8 mouse cellular contexts compared by ENCODE assay signal in the genomic region with DNA sequence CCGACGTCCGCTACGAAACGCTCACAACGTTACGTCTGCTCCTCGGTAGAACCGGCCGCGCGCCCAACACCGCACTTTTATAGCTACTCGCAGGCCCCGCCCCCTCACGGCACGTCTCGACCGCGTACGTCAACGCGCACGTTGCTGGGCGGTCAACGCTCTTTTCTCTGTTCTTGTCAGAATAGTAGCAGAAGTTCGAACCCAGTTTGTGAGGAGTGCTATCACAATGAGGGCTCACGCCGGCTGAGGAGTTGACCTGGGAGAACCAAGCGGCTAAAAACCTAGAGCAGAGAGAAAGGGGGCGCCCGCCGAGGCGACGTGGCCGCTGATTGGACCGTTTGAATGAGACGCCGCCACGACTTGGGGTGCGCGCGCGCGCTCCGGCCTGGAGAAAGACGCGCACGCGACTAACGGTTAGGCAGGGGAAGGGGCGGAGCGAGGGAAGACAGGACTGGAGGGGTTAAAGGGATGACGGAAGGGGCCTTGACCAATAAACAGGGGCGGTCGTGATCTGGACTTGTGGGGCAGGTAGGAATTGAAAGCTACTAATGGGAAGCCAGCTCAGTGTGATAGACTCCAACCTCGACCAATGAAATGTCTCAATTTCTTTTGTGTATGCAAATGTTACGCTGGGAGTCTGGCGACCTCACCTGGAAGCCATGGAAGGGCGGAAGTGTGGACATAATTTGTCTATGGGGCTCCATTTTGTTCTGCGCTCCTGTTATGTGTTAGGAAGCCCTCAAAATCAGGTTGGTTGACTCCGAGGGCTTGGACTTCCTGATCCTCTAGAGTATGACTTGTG. TPM values are rescaled to one million over a fixed set of nuclear protein-coding genes. Genes with fewer than 3 reads are reported as not detected.
DNase-seq lines count a peak whose midpoint lies in the region; ATAC-seq and TF ChIP-seq lines count a peak whose summit lies in the region.

A gene (minus strand): TSS at position 288 of the 802 bp plus-strand sequence.

- H3K9me3 ChIP-seq in hindbrain, embryonic 10.5 days: no peaks in the 10 kb centered on the region
- H3K9me3 ChIP-seq in lung, postnatal 0 days (ENCODE audit: low read length): no peaks in the 10 kb centered on the region

- peak; percentile 72; the same call in 1 of the 2 replicates for TF ChIP-seq EP300 in lung, postnatal 0 days (IDR thresholded peaks at IDR 0.05)

- peak within 1 kb of the TSS; percentile 99 for H3K4me3 ChIP-seq in hindbrain, embryonic 10.5 days
- peak within 1 kb of the TSS; percentile 97 for H3K4me3 ChIP-seq in lung, postnatal 0 days (ENCODE audit: low read depth, low read length)

- no peaks in the 10 kb centered on the region for H3K27me3 ChIP-seq in hindbrain, embryonic 10.5 days (ENCODE audit: insufficient read depth, poor library complexity, severe bottlenecking)
- H3K27me3 ChIP-seq in lung, postnatal 0 days (replicated peaks; ENCODE audit: insufficient read depth, low read length): no peaks in the 10 kb centered on the region

- H3K36me3 ChIP-seq in hindbrain, embryonic 10.5 days: peaks cover 38% of the 10 kb centered on the region
- no peaks in the 10 kb centered on the region; the same call in 1 of the 2 replicates for H3K36me3 ChIP-seq in lung, postnatal 0 days (ENCODE audit: insufficient read depth, low read length)

- peak; percentile 98 for ATAC-seq in frontal cortex, adult (ENCODE audit: low TSS enrichment)
- peak; percentile 97 for ATAC-seq in lung, postnatal 0 days

- WGBS in hindbrain, embryonic 10.5 days: under 1% methylated on average over 62 of the region's 62 CpGs
- WGBS in lung, postnatal 0 days: under 1% methylated on average over 62 of the region's 62 CpGs

- peak within 1 kb of the TSS; percentile 78 for H3K4me2 ChIP-seq in lung, postnatal 0 days (replicated peaks; ENCODE audit: low read depth, low read length)

- peak within 1 kb of the TSS; percentile 99 for H3K27ac ChIP-seq in hindbrain, embryonic 10.5 days
- H3K27ac ChIP-seq in lung, postnatal 0 days (ENCODE audit: low read length): peak within 1 kb of the TSS; percentile 96

- DNase-seq in MN1 (ENCODE audit: low spot score): peak; percentile 98
- peak; percentile 100 for DNase-seq in cerebellum, adult 9-10 months
- peak; percentile 98 for DNase-seq in hindbrain, embryonic 10.5 days (ENCODE audit: low spot score)
- DNase-seq in layer of hippocampus, adult 9-11 months: peak; percentile 99
- peak; percentile 100 for DNase-seq in lung, postnatal 0 days (ENCODE audit: low spot score)
- DNase-seq in ovary, postnatal 14 days (ENCODE audit: low spot score): peak; percentile 98
- peak; percentile 98 for DNase-seq in thymus, postnatal 14 days

- TF ChIP-seq CTCF in lung, postnatal 0 days (IDR thresholded peaks at IDR 0.05): peak; percentile 44

- peak within 1 kb of the TSS; percentile 94 for H3K9ac ChIP-seq in lung, postnatal 0 days (replicated peaks; ENCODE audit: low read depth)

- H3K4me1 ChIP-seq in hindbrain, embryonic 10.5 days (replicated peaks): peaks cover 35% of the 10 kb centered on the region
- peaks cover 2% of the 10 kb centered on the region; the same call in 1 of the 2 replicates for H3K4me1 ChIP-seq in lung, postnatal 0 days (ENCODE audit: insufficient read depth, low read depth, low read length)

RNA-seq across cellular contexts. Expression of the gene that starts here (rescaled TPM):
- 414 and 452 TPM in 2 replicates for polyA plus RNA-seq in hindbrain, embryonic 10.5 days (2016; fragmentation: Nextera tagmentation; extraction: Ambion mirVana)
- polyA plus RNA-seq in lung, postnatal 0 days (2015; fragmentation: Nextera tagmentation; extraction: Ambion mirVana): 158 and 162 TPM in 2 replicates

Comparison
In these comparisons a context has a peak if more than half of its experiments do, and no peak if none do; other contexts are left out.
1. Peak in every context shown above with its lines: DNase-seq, ATAC-seq, H3K4me3 ChIP-seq and H3K27ac ChIP-seq.